Mouse (Mus musculus) heart, embryonic 14.5 days (tissue): ENCODE measurements around the gene Anapc7. TPM values are rescaled to one million over a fixed set of nuclear protein-coding genes. Genes with fewer than 3 reads are reported as not detected.

Experiments used
- ATAC-seq: fragments of 200-750 bp; cut with Nextera tagmentation; 2 replicates; pipeline ENCODE4 v1.8.0; 2017; ENCODE audit warnings: low read depth, moderate TSS enrichment; ENCODE audit not compliant: insufficient number of reproducible peaks, insufficient read depth, low FRiP score
- H3K27ac ChIP-seq, 2 experiments: fragments of 200-500 bp in 1 of 2; fragments of 300-500 bp in 1 of 2; sonication (generic) in 1 of 2; replicated peaks in 1 of 2; 2 replicates each; pipeline ENCODE4 v1.5.1; 2012 to 2014; ENCODE audit warnings: low read depth in 2 of 2, low read length in 2 of 2, control low read depth in 1 of 2, mild to moderate bottlenecking in 1 of 2, mixed read lengths in 1 of 2; ENCODE audit not compliant: control insufficient read depth in 1 of 2, insufficient read depth in 1 of 2
- H3K27me3 ChIP-seq: fragments of 300-500 bp; sonication (generic); 2 replicates; pipeline ENCODE4 v1.6.1; 2014; ENCODE audit warnings: mild to moderate bottlenecking, low read length, control low read depth; ENCODE audit not compliant: control insufficient read depth, insufficient read depth
- H3K36me3 ChIP-seq: fragments of 300-500 bp; sonication (generic); 2 replicates; pipeline ENCODE4 v1.6.1; 2014; ENCODE audit warnings: mild to moderate bottlenecking, control low read depth, low read length, mixed read lengths; ENCODE audit not compliant: control insufficient read depth, insufficient read depth
- H3K4me1 ChIP-seq, 2 experiments: fragments of 200-500 bp in 1 of 2; fragments of 300-500 bp in 1 of 2; sonication (generic) in 1 of 2; 2 replicates each; pipeline ENCODE4 v1.6.1; 2012 to 2014; ENCODE audit warnings: low read length in 2 of 2, control low read depth in 1 of 2, mixed read lengths in 1 of 2; ENCODE audit not compliant: control insufficient read depth in 2 of 2, insufficient read depth in 2 of 2
- H3K4me2 ChIP-seq: fragments of 300-500 bp; sonication (generic); 2 replicates; pipeline ENCODE4 v1.6.1; 2014; ENCODE audit warnings: mild to moderate bottlenecking, low read length
- H3K4me3 ChIP-seq, 2 experiments: fragments of 200-500 bp in 1 of 2; fragments of 300-500 bp in 1 of 2; sonication (generic) in 1 of 2; 2 replicates each; pipeline ENCODE4 v1.5.1; 2012 to 2014; ENCODE audit warnings: low read length in 2 of 2, mild to moderate bottlenecking in 2 of 2, control low read depth in 1 of 2, low read depth in 1 of 2, moderate library complexity in 1 of 2; ENCODE audit not compliant: control insufficient read depth in 1 of 2, insufficient read depth in 1 of 2
- H3K9ac ChIP-seq: fragments of 300-500 bp; sonication (generic); 2 replicates; pipeline ENCODE4 v1.6.1; 2014; ENCODE audit warnings: mild to moderate bottlenecking, low read length
- H3K9me3 ChIP-seq: fragments of 300-500 bp; sonication (generic); 2 replicates; pipeline ENCODE4 v1.6.1; 2016; ENCODE audit warnings: low read length, control low read depth; ENCODE audit not compliant: control insufficient read depth
- WGBS: fragments of 180-500 bp; shearing (Covaris S2); extraction: QIAGEN DNeasy Blood & Tissue Kit; methylation state at CpG from one replicate; pipeline ENCODE4 v1.1.7; 2014; 5-methylcytosine and 5-hydroxymethylcytosine counted together
- polyA plus RNA-seq: library from polyadenylated mRNA; unstranded; fragments of >200 nt; fragmentation: Nextera tagmentation; extraction: Ambion mirVana; gene quantifications from 2 replicates; pipeline ENCODE4 v1.2.1, GENCODE M21; 2014

Anapc7 gene
- polyA plus RNA-seq, 1 experiment from 2014 or later: 22.3 TPM

DNA sequence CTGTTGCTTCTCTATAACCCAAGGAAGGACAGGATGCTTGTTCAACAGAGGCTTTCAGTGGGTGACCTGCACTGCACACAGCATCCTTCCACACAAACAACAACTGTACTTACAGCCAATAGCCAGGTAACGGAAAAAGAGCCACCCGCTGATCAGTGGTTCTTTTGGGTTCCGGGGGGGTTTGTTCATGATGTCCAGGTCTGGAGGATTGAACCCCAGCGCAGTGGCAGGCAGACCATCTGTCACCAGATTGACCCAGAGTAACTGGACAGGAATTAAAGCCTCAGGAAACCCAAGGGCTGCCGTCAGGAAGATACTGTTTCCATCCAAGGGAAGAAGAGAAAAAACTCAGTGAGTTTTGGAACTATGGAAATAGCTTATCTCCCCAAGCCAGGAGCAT is 37.8 kb downstream of the Anapc7 start:
- H3K36me3 ChIP-seq: peaks cover 100% of the 10 kb centered on the region
- no peak overlapping the region for H3K27ac ChIP-seq
- no peak overlapping the region for H3K9ac ChIP-seq
- no peak for ATAC-seq
- WGBS: 90% methylated on average over 5 of the region's 5 CpGs
- H3K4me1 ChIP-seq: peaks cover 0 to 4% of the 10 kb centered on the region in 2 experiments; a peak in 1 of 4 replicates
- H3K27me3 ChIP-seq: no peaks in the 10 kb centered on the region
- H3K9me3 ChIP-seq: no peaks in the 10 kb centered on the region
- H3K4me2 ChIP-seq: no peak overlapping the region
- no peak overlapping the region for H3K4me3 ChIP-seq

DNA sequence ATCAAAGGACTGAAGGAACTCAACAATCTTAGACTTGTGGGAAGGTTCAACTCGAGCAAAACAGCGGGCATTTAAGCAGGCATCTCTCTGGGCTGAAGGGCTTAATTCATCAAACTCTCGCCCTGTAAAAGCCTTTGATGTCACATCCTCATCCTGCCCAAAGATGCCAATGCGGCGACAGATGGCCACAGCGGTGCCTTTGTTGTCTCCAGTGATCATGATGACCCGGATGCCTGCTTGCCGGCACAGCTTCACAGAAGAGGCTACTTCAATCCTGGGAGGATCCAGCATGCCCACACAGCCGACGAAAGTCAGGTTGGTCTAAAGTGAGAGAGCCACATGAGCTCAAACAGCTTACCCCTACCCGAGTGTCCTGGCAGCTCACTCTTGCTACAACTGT is 39.2 kb downstream of the Anapc7 start:
- H3K4me3 ChIP-seq: no peak overlapping the region

DNA sequence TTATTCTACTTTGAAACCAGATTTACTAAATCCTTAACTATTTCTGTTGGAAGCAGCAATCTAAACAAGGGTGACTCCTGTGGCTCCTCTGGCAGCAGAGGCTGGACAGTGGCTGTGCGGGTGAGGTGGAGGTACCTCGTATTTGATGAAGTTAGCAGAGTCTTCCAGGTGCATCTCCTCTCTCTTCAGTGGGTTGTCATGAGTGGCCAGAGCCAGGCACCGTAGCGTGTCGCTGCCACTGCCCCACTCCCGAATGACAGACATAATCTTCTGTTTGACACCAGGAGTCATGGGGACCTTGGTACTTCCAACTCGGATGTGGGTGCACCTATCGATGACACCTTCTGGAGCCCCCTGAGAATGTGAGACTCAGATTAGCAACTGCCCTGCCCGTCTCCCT is 39.9 kb downstream of the Anapc7 start:
- 80% methylated on average over 9 of the region's 9 CpGs for WGBS
- Histone ChIP-seq H3K4me3 (no peak overlapping the region), H3K27me3 (no peaks in the 10 kb centered on the region), H3K4me2 (no peak overlapping the region), H3K9me3 (no peaks in the 10 kb centered on the region), H3K9ac (no peak overlapping the region), H3K27ac (no peak overlapping the region), H3K36me3 (peaks cover 100% of the 10 kb centered on the region), H3K4me1 (no peaks in the 10 kb centered on the region)
- no peak for ATAC-seq

More for the DNA sequence above, 39.2 kb downstream of the Anapc7 start:
- 74% methylated on average over 11 of the region's 11 CpGs for WGBS
- Histone ChIP-seq H3K9ac (no peak overlapping the region), H3K27me3 (no peaks in the 10 kb centered on the region), H3K9me3 (no peaks in the 10 kb centered on the region), H3K27ac (no peak overlapping the region), H3K4me1 (no peaks in the 10 kb centered on the region), H3K4me2 (no peak overlapping the region), H3K36me3 (peaks cover 100% of the 10 kb centered on the region)
- no peak for ATAC-seq

DNA sequence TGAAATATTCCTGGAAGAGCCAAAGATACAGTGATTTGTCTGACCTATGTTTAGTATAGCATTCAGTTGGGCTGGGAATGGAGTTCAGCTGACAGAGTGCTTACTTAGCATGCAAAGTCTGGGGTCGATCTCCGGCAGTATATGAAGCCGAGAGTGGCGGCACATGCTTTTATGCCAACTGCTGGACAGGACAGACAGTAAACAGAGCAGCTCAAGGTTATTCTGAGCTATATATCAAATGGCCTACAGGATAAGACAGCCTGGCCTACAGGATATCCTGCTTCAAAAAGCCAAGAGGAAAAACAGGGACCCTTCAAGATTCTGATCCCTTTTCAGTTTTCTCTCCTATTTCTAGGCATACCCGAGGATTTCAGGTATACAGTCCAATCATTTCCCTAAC is 50.2 kb downstream of the Anapc7 start:
- peak overlapping the region in 1 of 2 experiments; percentile 34; a peak in 2 of 4 replicates for H3K27ac ChIP-seq
- H3K4me3 ChIP-seq: no peak overlapping the region
- H3K4me2 ChIP-seq: no peak overlapping the region
- whole genome bisulfite sequencing: 34% methylated on average over 5 of the region's 5 CpGs
- H3K4me1 ChIP-seq: peaks cover 4 to 26% of the 10 kb centered on the region in 2 experiments
- H3K36me3 ChIP-seq: peaks cover 100% of the 10 kb centered on the region
- ATAC-seq: peak; percentile 40; the same call in 1 of the 2 replicates
- no peaks in the 10 kb centered on the region for H3K9me3 ChIP-seq
- no peak overlapping the region for H3K9ac ChIP-seq
- no peaks in the 10 kb centered on the region for H3K27me3 ChIP-seq

DNA sequence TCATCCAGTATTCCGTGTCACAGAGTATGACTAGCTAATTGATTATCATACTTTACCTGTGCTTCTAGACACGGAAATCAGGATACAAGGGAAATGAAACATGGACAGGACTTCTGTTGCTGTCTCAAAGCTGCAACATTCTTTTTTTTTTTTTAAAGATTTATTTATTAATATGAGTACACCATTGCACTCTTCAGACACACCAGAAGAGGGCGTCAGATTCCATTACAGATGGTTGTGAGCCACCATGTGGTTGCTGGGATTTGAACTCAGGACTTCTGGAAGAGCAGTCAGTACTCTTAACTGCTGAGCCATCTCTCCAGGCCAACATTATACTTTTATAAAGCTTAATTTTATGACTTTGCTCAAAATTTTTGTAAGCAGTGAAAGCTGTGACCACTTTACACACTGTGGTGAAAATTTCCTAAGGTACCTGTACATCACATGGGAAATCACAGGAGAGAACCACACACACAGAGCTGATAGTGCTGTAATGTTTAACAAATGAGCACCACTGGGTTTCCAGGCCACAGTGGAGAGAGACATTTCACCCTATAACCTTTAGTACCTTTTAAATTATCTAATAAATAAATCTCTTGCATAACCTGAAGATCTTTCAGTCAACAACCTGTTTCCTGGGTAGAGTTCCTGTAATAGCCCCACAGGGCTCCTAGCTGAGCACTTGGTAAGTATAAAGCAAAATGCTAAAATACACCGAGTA is 53.3 kb downstream of the Anapc7 start:
- no peaks in the 10 kb centered on the region for H3K27me3 ChIP-seq
- no peak overlapping the region for H3K4me2 ChIP-seq
- H3K4me3 ChIP-seq: no peak overlapping the region
- peaks cover 98% of the 10 kb centered on the region for H3K36me3 ChIP-seq
- no peaks in the 10 kb centered on the region for H3K9me3 ChIP-seq
- 79% methylated on average over 4 of the region's 4 CpGs for WGBS
- H3K27ac ChIP-seq: 0 out of 4 replicates have a peak overlapping the region, but pooled peaks of 1 of the 2 experiments have one; percentile 16
- no peak for ATAC-seq
- H3K4me1 ChIP-seq: peaks cover 2 to 26% of the 10 kb centered on the region in 2 experiments
- no peak overlapping the region for H3K9ac ChIP-seq

GRCm38 (mm10) chr5:122476078-122476477 is 54.6 kb downstream of the Anapc7 start:
- no peak overlapping the region for H3K9ac ChIP-seq
- H3K4me3 ChIP-seq: no peak overlapping the region
- no peak overlapping the region for H3K4me2 ChIP-seq
- H3K36me3 ChIP-seq: peaks cover 98% of the 10 kb centered on the region
- H3K4me1 ChIP-seq: peaks cover 2 to 19% of the 10 kb centered on the region in 2 experiments
- H3K9me3 ChIP-seq: no peaks in the 10 kb centered on the region
- no peak overlapping the region for H3K27ac ChIP-seq
- no peak for ATAC-seq
- 47% methylated on average over 3 of the region's 3 CpGs for WGBS
- no peaks in the 10 kb centered on the region for H3K27me3 ChIP-seq

- Histone ChIP-seq H3K4me3 (no peak overlapping the region), H3K4me1 (peaks cover 0 to 13% of the 10 kb centered on the region in 2 experiments; a peak in 1 of 4 replicates), H3K9ac (no peak overlapping the region), H3K27me3 (no peaks in the 10 kb centered on the region), H3K36me3 (peaks cover 97% of the 10 kb centered on the region), H3K27ac (no peak overlapping the region), H3K9me3 (no peaks in the 10 kb centered on the region), H3K4me2 (no peak overlapping the region)
- 86% methylated on average over 3 of the region's 3 CpGs for WGBS
- ATAC-seq: no peak
Measured at GRCm38 (mm10) chr5:122477492-122477891, 56.0 kb downstream of the Anapc7 start.
